Mouse (Mus musculus) natural killer cell, adult 2 months (primary cell): ENCODE results near the gene Selenok.

Source experiments
- DNase-seq, 2 experiments: peaks; one replicate each; pipeline ENCODE4 v3.0.0; 2022; ENCODE audit warnings: low spot score in 2 of 2

Selenok gene

GRCm38 (mm10) chr14:29996000-29996751, 28.1 kb downstream of the Selenok start:
- DNase-seq = no peak

DNA sequence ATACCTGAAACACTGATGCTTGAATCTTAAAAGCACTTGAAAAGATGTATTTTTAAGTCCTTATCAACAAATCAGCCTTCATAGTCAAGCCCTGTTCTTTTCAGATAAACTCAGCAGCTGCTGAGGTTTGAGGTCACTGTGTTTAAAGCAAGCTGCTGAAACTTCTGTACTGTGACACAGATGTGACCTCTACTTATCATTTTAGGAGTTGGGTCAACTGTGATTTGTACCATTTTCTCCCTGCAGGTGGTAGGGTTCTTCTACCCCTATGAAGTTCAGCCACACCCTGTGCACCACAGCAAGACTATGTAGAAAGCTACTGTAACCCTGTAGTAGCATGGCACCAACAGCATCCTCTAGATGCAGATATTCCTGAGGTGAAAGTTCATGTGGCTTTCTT, 29.2 kb downstream of the Selenok start:
- DNase-seq = no peak

DNA sequence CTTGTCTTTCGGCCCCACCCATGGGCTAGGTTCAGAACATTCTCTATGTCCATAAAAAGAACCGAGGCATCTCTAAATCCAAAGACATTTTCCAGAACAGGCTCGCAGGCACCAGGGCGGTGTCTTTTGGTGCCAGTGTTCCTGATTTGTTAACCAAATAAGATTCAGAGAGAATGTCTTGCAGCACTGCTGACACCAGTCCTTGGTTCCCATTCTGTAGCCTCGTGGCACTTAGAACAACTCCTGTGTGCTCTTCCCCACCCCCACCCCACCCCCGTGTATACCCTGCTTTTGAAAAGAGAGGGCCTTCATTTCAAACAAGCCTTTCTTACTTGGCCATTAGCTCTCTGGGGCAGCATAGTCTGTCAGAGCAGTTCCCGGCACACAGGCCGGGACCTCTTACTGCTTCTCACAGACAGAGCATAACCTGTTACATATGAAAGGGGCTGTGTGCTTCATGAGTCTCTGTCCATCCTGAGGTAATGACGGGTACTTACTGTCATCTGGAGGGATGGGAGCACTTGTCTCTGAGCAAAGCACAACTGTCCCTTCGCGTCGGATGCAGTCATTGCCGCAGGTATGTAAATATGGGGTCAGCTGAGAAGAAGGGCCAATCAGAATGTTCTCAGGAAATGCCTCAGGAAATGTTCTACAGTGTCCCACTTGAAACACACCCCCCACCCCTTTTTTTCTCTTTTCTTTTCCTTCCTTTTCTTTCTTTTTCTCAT, 30.8 kb downstream of the Selenok start:
- DNase-seq = no peak

DNA sequence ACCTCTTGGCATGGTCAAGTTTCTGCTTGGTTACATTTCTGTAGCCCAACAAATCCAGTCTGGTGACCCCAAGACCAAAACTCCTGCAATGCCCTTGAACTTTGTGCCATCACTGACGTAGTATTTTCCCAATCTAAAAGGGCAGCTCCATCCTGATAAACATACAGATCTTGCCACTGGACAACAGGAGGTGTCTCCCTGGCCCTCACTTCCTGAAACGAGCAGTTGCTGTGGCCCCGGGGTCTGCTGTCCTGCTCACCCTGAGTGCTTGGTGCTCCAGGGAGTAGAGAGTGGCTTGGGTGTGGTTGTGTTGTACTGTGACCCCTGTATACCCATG, 31.3 kb downstream of the Selenok start:
- no peak for DNase-seq

- DNase-seq = peak in 1 of 2 experiments; percentile 3
These were observed 40.8 kb downstream of the Selenok start, which contains the start of the genes Il17rb and Chdh for GRCm38 (mm10) chr14:30008733-30009575. Il17rb (minus strand) TSS chr14:30008896. Chdh (plus strand) TSS chr14:30009023.

DNA sequence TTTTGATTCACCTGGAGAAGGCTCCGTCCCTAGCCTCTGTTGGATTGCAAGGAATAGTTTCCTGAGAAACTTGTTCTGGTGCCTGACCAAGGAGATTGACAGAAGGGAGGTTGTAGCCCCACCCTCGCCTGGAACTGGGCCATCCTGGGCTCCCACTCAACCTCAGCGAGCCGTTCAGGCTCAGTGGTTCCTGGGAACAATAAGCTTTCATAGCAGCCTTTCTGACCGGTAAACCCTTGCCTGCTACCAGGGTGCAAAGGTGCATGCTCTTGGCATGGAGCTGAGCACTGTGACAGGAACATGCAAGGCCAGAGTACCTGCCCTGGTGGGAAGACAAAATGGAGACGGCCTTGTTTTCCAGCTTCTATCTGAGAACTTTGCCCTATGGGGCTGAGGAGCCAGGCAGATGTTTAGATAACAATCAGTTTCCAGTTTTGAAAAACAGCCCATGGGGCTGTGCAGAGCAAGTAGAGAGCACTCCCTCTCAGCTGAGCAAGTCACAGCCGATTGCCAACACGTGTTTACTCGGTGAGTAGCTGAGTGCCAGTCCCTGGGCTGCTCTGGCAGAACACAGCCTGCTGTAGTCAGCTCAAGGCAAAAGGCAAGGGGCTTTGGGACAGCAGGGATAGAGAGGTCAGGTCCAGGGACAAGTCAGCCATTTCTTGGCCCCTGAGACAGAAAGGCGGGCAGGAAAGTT, 41.9 kb downstream of the Selenok start:
- DNase-seq = no peak

GRCm38 (mm10) chr14:30011886-30012560, 43.9 kb downstream of the Selenok start:
- DNase-seq = no peak

DNA sequence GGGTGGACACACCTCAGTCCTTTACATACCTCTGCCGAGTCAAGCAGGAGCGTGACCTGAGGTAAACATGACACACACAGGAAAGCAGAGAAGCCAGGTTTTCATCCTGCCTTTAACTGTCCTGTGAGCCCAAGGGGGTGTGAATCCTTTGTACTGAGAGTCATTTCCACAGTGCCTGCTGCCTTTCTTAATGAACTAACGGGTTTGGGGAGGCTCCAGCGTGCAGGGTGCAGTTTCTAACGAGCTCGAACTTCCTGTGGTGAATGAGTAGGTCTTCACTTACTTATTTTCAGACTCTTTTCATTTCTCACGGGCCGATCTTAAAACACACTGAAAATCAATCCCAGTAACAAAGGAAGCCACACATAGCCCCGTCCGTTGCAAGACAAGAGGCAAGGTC, 46.4 kb downstream of the Selenok start:
- DNase-seq = no peak

GRCm38 (mm10) chr14:30015008-30015407, 46.9 kb downstream of the Selenok start:
- no peak for DNase-seq

DNA sequence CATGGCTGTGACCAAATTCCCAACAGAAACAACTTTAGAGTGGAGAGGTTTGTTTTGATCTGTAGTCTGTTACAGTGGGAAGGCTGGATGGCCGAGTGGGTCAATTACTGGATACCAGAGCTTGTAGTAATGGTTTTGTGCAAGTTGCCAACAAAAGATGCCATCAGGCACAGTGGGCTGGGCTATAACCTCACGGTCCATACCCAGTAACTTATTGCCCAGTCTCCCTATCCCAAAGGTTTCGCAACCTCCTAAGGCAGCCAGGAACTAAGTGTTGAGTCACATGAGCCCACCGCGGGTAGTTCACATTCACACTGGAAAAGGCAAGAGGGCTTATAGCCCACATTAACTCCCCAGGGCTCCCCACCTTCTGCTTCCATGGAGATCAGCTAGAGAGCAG, 48.6 kb downstream of the Selenok start:
- DNase-seq = no peak

GRCm38 (mm10) chr14:30017794-30018462, 49.8 kb downstream of the Selenok start:
- DNase-seq = no peak

- DNase-seq = no peak
These were observed 50.3 kb downstream of the Selenok start for GRCm38 (mm10) chr14:30018463-30018801.

- no peak for DNase-seq
These were observed 50.7 kb downstream of the Selenok start for GRCm38 (mm10) chr14:30018846-30019245.

GRCm38 (mm10) chr14:30019375-30019774, 51.3 kb downstream of the Selenok start:
- no peak for DNase-seq

DNA sequence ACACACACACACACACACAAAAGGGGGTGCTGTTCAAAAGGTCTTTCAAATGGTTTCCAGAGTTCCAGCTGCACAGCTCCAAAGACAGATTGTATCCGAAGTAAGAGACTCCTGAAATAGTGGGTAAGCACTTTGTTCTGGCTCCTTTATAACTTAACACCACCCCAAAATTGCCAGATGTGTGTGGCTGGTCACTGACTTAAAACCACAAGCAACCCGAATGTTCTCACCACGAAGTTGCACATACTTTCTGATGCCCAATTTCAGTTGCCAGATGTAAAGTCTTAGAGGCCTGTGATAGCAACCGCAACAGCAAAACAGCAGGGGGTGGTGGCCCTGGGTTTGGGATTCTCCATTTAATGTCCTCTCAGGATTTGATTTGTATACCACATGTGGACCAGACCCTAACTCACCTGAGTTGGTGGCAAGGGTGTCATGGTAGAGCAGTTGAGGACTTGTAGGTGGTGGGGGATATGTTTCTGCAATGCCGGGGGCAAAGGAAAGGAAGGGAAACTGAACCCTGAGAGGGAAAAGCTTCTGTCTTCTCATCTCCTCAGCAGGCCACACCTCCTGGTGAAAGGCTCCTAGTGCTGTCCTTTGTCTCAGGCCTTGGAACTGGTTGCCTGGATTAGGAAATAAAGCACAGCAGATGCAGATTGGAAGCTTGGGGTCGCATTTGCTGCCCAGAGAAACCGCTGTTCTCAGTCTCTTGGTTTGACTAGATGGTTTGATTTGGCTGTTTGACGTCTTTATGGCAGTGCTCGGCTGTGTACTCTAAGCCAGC, 51.9 kb downstream of the Selenok start:
- no peak for DNase-seq

DNA sequence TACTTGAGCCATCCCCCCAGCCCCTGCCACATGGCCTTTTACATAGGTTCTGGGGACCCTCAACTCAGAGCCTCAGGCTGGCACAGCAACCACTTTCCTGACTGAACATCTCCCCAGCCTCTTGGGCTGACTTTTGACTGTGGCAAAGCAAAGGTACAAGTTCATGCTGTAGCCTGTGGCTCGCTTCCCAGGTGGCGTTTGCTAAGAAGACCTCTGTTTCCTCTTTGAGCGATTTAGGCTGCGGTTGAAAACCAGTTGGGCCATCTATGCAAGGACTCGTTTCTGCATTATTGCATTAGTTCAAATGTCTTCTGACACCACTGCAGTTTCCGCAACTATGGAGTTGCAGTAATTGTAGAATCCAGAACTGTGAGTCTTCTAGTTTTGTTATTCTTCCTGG, 54.4 kb downstream of the Selenok start:
- no peak for DNase-seq

DNA sequence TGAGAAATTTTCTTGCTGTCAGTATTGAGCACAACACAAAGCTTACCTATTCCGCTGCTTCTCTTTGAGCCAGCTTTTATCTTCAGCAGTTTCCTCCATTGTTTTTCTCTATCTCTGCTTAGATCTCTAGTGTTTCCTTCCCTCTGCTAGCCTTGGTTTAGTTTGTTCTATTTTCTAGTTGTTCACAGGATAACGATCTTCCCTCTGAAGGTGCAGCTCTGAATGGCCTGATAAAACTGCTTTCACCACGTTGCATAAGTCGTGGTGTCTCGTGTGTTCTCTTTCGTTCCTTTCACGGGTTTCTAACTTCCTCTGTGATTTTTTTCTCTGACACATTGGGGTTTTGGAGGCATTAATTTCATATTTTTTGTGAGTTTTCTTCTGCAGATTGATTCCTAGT, 56.3 kb downstream of the Selenok start:
- DNase-seq = no peak
